Mouse (Mus musculus) embryo, embryonic 11.5 days (tissue): ENCODE results near the gene Nadk.
A peak's percentile ranks its signal among the peaks of the same experiment; 100 is the strongest.

ENCODE experiments used
- DNase-seq: peaks from one replicate; pipeline ENCODE4 v3.0.0-alpha.2; 2012; ENCODE audit warnings: low read depth, low spot score

Nadk gene

GRCm38 (mm10) chr4:155602753-155603152 is 40.6 kb downstream of the Nadk start:
- no peak for DNase-seq

- DNase-seq = no peak
These were observed 41.6 kb downstream of the Nadk start for GRCm38 (mm10) chr4:155603801-155604200.

GRCm38 (mm10) chr4:155605132-155605531 is 43.0 kb downstream of the Nadk start:
- no peak for DNase-seq

GRCm38 (mm10) chr4:155606825-155607224 is 44.6 kb downstream of the Nadk start:
- no peak for DNase-seq

GRCm38 (mm10) chr4:155611860-155612259 is 49.7 kb downstream of the Nadk start:
- no peak for DNase-seq

- DNase-seq = no peak
These were observed 51.1 kb downstream of the Nadk start for GRCm38 (mm10) chr4:155613264-155613663.

- DNase-seq = no peak
These were observed 56.1 kb downstream of the Nadk start for GRCm38 (mm10) chr4:155618321-155618720.

GRCm38 (mm10) chr4:155624338-155625291 is 62.4 kb downstream of the Nadk start, which contains the start of gene Cdk11b:
TSS of gene Cdk11b (plus strand) at chr4:155624854.
- DNase-seq = peak; percentile 98

- no peak for DNase-seq
These were observed 68.1 kb downstream of the Nadk start for GRCm38 (mm10) chr4:155630267-155630666.

GRCm38 (mm10) chr4:155635766-155636499 is 73.8 kb downstream of the Nadk start:
- DNase-seq = no peak
